Mouse (Mus musculus) kidney, embryonic 15.5 days (tissue): Measurements from ENCODE around the gene Slc36a4. TPM values are rescaled to one million over a fixed set of nuclear protein-coding genes. Genes with fewer than 3 reads are reported as not detected.

ENCODE experiments used
- ATAC-seq: fragments of 200-750 bp; cut with Nextera tagmentation; replicated peaks from 2 replicates; pipeline ENCODE4 v1.8.0; 2017; ENCODE audit warnings: moderate TSS enrichment; ENCODE audit not compliant: low FRiP score
- H3K27ac ChIP-seq: fragments of 300-500 bp; sonication (generic); 2 replicates; pipeline ENCODE4 v1.5.1; 2015; ENCODE audit warnings: mild to moderate bottlenecking, inconsistent platforms
- H3K27me3 ChIP-seq: fragments of 300-500 bp; sonication (generic); 2 replicates; pipeline ENCODE4 v1.6.1; 2015; ENCODE audit warnings: inconsistent platforms
- H3K36me3 ChIP-seq: fragments of 300-500 bp; sonication (generic); 2 replicates; pipeline ENCODE4 v1.6.1; 2015; ENCODE audit warnings: inconsistent platforms
- H3K4me1 ChIP-seq: fragments of 300-500 bp; sonication (generic); 2 replicates; pipeline ENCODE4 v1.6.1; 2015; ENCODE audit warnings: inconsistent platforms
- H3K4me2 ChIP-seq: fragments of 300-500 bp; sonication (generic); 2 replicates; pipeline ENCODE4 v1.6.1; 2015; ENCODE audit warnings: moderate library complexity, mild to moderate bottlenecking, inconsistent platforms
- H3K4me3 ChIP-seq: fragments of 300-500 bp; sonication (generic); replicated peaks from 2 replicates; pipeline ENCODE4 v1.5.1; 2015; ENCODE audit warnings: mild to moderate bottlenecking, inconsistent platforms
- H3K9ac ChIP-seq: fragments of 300-500 bp; sonication (generic); 2 replicates; pipeline ENCODE4 v1.6.1; 2015; ENCODE audit warnings: mild to moderate bottlenecking, inconsistent platforms
- H3K9me3 ChIP-seq: fragments of 300-500 bp; sonication (generic); replicated peaks from 2 replicates; pipeline ENCODE4 v1.6.1; 2016; ENCODE audit warnings: inconsistent platforms
- WGBS: fragments of 180-500 bp; shearing (Covaris S2); methylation state at CpG from one replicate; pipeline ENCODE4 v1.1.7; 2015; ENCODE audit warnings: mixed read lengths; 5-methylcytosine and 5-hydroxymethylcytosine counted together
- polyA plus RNA-seq: library from polyadenylated mRNA; unstranded; fragments of >200 nt; fragmentation: Nextera tagmentation; extraction: Ambion mirVana; gene quantifications from 2 replicates; pipeline ENCODE4 v1.2.1, GENCODE M21; 2015

Slc36a4 gene
- polyA plus RNA-seq, 1 experiment from 2014 or later: 15.2 TPM

DNA sequence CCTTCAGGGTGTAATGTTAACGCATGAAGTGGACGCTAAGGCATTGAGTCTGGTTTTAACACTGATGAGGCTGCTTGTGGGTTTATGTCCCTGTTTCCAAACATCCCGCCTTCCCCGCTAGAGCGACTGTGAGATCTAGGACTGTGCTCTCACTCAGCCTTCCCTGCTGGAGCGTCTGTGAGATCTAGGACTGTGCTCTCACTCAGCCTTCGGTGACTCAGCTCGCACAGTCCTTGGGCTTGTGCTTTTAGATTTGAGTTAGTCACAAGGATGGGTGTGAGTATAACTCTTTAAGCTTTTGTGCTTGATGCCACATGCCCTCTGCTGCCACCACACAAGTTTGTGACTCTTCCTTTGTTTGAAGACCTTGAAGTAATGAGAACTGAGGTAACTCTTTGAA, 17.6 kb downstream of the Slc36a4 start:
- H3K4me3 ChIP-seq: no peak overlapping the region
- H3K9me3 ChIP-seq: no peaks in the 10 kb centered on the region
- no peak overlapping the region for H3K9ac ChIP-seq
- no peaks in the 10 kb centered on the region for H3K4me1 ChIP-seq
- 93% methylated on average over 8 of the region's 8 CpGs for WGBS
- H3K4me2 ChIP-seq: no peak overlapping the region
- H3K27ac ChIP-seq: no peak overlapping the region
- peaks cover 88% of the 10 kb centered on the region for H3K36me3 ChIP-seq
- ATAC-seq: no peak
- no peaks in the 10 kb centered on the region for H3K27me3 ChIP-seq

DNA sequence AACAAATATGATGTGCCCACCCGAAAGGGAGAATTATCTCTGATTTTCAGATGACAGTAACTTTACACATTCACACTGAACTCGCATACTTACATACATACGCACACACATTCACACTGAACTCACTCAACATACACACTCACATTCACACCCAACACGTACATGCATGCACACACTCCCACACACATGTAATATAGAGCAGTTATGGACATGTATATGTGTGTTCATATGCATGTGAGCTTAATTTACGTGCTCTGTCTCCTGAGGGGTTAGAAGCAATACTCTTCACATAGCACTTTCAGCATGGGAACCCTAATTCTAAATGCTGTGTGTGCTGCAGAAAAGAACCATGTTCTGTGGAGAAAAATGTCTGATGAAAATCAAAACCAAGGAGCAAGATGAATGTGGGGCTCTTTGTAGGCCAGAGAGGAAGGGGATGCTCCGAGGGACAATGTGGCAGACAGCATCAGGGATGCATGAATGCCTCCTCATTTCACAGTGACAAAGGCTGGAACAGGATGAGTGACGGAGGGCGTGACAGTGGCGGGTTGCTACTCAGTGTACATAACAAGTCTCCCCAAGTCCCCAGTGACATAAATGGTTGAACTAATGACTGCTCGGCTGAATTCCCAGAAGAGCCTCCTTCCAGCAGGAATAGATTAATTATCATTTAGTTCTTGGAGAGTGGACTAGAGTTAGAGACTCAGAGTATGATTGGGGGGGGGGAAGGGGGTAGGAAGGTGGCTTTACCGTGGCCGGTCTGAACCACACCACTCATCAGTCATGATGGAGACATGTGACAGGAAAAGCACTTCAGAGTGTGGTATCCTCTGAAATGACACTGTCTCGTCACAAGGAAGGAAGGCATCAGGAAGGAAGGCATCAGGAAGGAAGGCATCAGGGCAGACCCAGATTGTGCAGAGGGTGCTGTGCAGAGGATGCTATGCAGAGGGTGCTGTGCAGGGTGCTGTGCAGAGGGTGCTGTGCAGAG, 22.5 kb downstream of the Slc36a4 start:
- H3K4me3 ChIP-seq: no peak overlapping the region
- peaks cover 78% of the 10 kb centered on the region for H3K36me3 ChIP-seq
- H3K27me3 ChIP-seq: no peaks in the 10 kb centered on the region
- H3K4me2 ChIP-seq: no peak overlapping the region
- 70% methylated on average over 13 of the region's 13 CpGs for WGBS
- no peaks in the 10 kb centered on the region for H3K9me3 ChIP-seq
- H3K27ac ChIP-seq: no peak overlapping the region
- no peak overlapping the region for H3K9ac ChIP-seq
- 0 out of 2 replicates have a peak, but pooled peaks cover 2% of the 10 kb centered on the region for H3K4me1 ChIP-seq
- no peak; the same call in 1 of the 2 replicates for ATAC-seq

DNA sequence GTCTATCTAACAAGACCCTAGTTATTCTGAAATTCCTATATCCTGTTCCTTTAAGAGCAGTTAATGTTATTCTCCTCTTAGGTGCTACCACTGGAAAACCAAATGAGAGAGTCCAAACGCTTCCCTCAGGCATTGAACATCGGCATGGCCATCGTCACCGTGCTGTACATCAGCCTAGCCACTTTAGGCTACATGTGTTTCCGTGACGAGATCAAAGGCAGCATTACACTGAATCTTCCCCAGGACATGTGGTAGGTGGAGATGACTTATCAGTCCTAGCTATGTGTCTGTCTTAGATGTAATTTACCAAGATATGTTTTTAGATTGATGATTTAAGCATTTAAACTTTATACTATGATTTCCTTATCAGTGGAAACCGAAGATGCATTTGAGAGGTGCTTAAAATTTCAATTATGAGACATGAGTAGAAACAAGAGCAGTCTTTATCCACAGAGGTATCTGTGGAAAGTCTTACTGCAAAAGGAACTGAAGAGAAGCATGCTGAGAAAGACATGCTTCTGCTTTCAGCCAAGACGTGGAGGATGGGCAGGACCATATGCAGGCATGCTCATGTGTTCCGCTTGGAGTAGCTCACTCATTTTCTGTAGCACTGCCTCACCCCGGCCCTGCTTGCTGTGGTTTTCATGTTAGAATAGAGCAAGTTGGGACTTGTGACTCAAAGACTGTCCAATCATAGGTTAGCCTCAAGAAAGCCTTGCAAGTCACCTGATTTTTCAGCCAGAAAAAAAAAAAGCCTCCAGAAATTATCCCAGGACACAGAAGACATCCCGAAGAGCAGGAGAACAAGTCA, 24.7 kb downstream of the Slc36a4 start:
- H3K27me3 ChIP-seq: no peaks in the 10 kb centered on the region
- no peak for ATAC-seq
- H3K4me2 ChIP-seq: no peak overlapping the region
- no peak overlapping the region for H3K4me3 ChIP-seq
- no peaks in the 10 kb centered on the region for H3K9me3 ChIP-seq
- H3K27ac ChIP-seq: no peak overlapping the region
- 0 out of 2 replicates have a peak, but pooled peaks cover 2% of the 10 kb centered on the region for H3K4me1 ChIP-seq
- 79% methylated on average over 11 of the region's 11 CpGs for WGBS
- no peak overlapping the region for H3K9ac ChIP-seq
- peaks cover 80% of the 10 kb centered on the region for H3K36me3 ChIP-seq

DNA sequence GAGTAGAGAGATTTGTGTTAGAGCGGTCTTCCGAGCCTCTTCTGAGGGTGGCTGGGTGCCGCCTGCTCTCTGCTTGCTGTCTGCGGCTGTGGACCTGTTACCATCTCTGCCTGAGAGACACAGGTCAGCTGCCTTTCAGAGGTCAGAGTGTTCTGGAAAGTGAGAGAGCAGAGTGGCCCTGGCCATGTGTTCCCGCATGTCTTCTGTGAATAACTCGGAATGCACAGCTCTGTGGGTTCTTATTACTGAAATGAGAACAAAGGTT, 25.3 kb downstream of the Slc36a4 start:
- Histone ChIP-seq H3K27me3 (no peaks in the 10 kb centered on the region), H3K36me3 (peaks cover 76% of the 10 kb centered on the region), H3K4me1 (0 out of 2 replicates have a peak, but pooled peaks cover 2% of the 10 kb centered on the region), H3K27ac (no peak overlapping the region), H3K4me2 (no peak overlapping the region), H3K4me3 (no peak overlapping the region), H3K9me3 (no peaks in the 10 kb centered on the region), H3K9ac (no peak overlapping the region)
- ATAC-seq: no peak
- WGBS: 92% methylated on average over 6 of the region's 6 CpGs

DNA sequence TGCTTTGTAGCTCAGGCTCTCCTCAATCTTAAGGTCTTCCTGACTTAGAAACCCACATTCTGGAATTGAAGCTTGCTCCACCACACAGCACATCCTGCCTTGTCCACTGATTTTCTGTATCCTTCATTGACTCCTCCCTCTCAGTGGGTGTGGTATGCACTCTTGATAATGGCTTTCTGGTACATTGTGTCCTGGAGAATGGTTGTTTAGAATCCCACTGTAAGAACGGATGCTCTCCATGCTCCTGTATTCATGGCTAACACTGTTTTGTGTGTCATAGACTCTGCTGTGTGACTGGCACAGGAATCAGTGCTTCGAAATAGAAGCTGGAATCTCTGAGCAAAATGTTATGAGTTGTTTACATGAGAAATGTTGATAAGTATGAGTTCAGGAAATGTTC, 28.0 kb downstream of the Slc36a4 start:
- no peak overlapping the region for H3K9ac ChIP-seq
- no peak for ATAC-seq
- no peak overlapping the region for H3K27ac ChIP-seq
- WGBS: 92% methylated on average over 2 of the region's 2 CpGs
- H3K36me3 ChIP-seq: peaks cover 59% of the 10 kb centered on the region
- H3K4me3 ChIP-seq: no peak overlapping the region
- 0 out of 2 replicates have a peak, but pooled peaks cover 10% of the 10 kb centered on the region for H3K4me1 ChIP-seq
- H3K4me2 ChIP-seq: no peak overlapping the region
- H3K27me3 ChIP-seq: no peaks in the 10 kb centered on the region
- no peaks in the 10 kb centered on the region for H3K9me3 ChIP-seq

DNA sequence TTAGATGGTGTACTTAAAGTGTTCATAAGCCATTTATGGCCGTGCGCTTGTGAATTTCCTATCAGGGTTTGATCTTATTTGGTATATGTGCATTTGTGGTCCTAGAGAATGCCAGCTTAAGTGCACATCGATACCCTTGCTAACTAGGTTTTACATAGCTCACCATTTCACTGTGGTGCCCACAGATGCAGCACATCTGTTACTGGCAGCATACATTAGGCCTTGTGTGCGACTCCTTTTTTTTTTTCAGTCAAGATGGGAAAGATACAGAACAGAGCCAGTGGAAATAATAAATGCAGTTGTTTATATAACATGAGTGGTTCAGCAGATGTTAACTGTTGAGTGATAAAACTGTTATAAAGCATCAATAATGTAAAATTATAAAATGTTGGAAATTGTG, 31.9 kb downstream of the Slc36a4 start:
- Histone ChIP-seq H3K9me3 (no peaks in the 10 kb centered on the region), H3K4me1 (0 out of 2 replicates have a peak, but pooled peaks cover 8% of the 10 kb centered on the region), H3K4me2 (no peak overlapping the region), H3K9ac (no peak overlapping the region), H3K4me3 (no peak overlapping the region), H3K27ac (peak overlapping the region; percentile 14; the same call in 1 of the 2 replicates), H3K27me3 (no peaks in the 10 kb centered on the region), H3K36me3 (peaks cover 31% of the 10 kb centered on the region)
- WGBS: 66% methylated on average over 4 of the region's 4 CpGs
- no peak for ATAC-seq

DNA sequence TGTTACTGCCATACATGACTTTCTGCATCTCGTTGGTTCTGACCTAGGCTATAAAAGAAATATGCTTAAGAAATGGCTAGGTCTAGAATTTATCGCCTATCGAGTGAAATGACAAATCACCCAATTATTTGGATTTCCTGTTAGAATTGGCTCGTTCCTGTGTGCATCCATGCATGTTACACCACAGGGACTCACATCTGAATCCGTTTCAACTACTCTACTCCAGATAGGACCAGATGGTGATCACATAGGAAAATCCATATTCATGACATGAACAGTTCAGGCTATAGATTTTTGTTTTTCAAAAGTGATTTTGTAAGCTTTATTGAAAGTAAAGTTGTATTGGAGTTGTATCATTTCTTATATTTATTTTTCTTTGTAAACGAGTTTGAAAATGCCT, 32.4 kb downstream of the Slc36a4 start:
- peaks cover 27% of the 10 kb centered on the region for H3K36me3 ChIP-seq
- WGBS: 42% methylated on average over 6 of the region's 6 CpGs
- H3K4me2 ChIP-seq: no peak overlapping the region
- no peaks in the 10 kb centered on the region for H3K9me3 ChIP-seq
- no peak overlapping the region for H3K27ac ChIP-seq
- H3K4me1 ChIP-seq: 0 out of 2 replicates have a peak, but pooled peaks cover 8% of the 10 kb centered on the region
- no peak for ATAC-seq
- H3K9ac ChIP-seq: no peak overlapping the region
- H3K27me3 ChIP-seq: no peaks in the 10 kb centered on the region
- no peak overlapping the region for H3K4me3 ChIP-seq

DNA sequence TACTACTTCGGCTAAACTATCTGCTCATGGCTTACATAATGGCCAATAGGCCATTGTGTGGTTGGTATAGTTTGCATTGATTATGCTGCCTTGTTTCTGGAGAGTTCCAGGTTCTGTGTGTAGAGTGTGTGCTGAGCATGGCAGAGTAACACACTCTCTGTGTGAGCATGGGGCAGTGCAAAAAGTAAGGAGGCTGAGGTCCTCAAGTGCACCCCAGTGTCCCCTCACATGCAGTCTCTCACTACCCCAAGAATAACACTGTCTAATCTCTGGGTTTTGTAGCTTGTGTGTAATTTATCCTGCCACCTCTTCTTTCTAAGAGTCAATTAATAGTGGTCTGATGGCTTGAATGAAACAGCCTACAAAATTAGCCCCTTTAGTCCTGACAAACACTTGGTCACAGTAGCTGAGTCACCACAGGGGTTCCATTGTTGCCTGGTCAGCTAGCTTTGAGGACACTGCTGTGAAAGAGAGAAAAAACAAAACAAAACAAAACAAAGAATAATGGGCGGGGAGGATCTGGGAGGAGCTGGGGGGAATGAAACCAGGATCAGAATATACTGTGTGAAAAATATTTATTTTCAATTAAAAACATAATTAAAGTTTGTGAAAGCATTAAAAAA, 36.6 kb downstream of the Slc36a4 start:
- Histone ChIP-seq H3K4me2 (no peak overlapping the region), H3K27me3 (no peaks in the 10 kb centered on the region), H3K36me3 (no peaks in the 10 kb centered on the region), H3K9me3 (0 out of 2 replicates have a peak, but pooled peaks cover under 1% of the 10 kb centered on the region), H3K9ac (no peak overlapping the region), H3K27ac (no peak overlapping the region), H3K4me1 (0 out of 2 replicates have a peak, but pooled peaks cover 3% of the 10 kb centered on the region), H3K4me3 (no peak overlapping the region)
- WGBS: 80% methylated on average over 2 of the region's 2 CpGs
- ATAC-seq: no peak

DNA sequence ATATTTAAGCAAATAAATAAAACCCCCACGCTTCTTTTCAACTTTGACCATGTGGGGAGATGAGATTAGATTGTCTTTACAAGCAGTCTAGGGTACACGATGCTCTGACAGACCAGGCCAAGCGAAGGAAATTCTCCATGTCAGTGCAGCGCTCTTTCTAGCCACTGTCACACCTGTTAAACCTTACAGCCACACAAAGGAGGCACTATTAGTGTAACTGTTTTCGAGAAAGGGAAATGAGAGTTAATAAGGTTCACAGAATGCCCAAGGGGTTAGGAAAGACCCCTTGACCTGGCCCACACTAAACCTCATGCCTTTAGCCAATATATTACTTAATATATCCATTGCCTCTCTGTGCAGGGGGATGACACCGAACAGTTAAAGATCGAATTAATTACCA, 37.1 kb downstream of the Slc36a4 start:
- Histone ChIP-seq H3K4me2 (no peak overlapping the region), H3K4me1 (no peaks in the 10 kb centered on the region), H3K9me3 (peaks cover 3% of the 10 kb centered on the region; the same call in 1 of the 2 replicates), H3K9ac (no peak overlapping the region), H3K4me3 (no peak overlapping the region), H3K27me3 (no peaks in the 10 kb centered on the region), H3K27ac (no peak overlapping the region), H3K36me3 (no peaks in the 10 kb centered on the region)
- ATAC-seq: no peak
- 52% methylated on average over 7 of the region's 7 CpGs for WGBS

DNA sequence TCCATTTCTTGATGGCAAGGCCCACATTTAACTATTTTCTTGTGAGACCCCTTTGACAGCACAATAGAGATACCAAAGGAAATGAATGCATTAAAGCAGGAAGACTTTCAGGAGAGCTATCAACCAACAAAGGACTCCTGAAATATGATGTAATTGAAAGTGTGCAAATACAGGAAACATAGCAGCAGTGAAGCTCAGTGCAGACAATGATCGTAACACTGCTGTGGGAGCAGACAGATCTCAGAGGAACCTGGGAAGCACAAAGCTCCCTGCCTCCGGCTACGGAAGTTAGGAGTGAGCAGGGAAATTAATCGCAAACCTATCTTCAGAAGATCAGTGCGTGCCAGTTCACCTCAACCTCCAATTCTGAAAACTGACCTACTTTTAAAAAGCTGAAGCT, 38.8 kb downstream of the Slc36a4 start:
- H3K9me3 ChIP-seq: peaks cover 3% of the 10 kb centered on the region; the same call in 1 of the 2 replicates
- peak; percentile 29; the same call in 1 of the 2 replicates for ATAC-seq
- H3K9ac ChIP-seq: no peak overlapping the region
- no peak overlapping the region for H3K4me2 ChIP-seq
- WGBS: 62% methylated on average over 5 of the region's 5 CpGs
- no peak overlapping the region for H3K4me3 ChIP-seq
- H3K27ac ChIP-seq: no peak overlapping the region
- H3K27me3 ChIP-seq: no peaks in the 10 kb centered on the region
- H3K4me1 ChIP-seq: no peaks in the 10 kb centered on the region
- no peaks in the 10 kb centered on the region for H3K36me3 ChIP-seq

DNA sequence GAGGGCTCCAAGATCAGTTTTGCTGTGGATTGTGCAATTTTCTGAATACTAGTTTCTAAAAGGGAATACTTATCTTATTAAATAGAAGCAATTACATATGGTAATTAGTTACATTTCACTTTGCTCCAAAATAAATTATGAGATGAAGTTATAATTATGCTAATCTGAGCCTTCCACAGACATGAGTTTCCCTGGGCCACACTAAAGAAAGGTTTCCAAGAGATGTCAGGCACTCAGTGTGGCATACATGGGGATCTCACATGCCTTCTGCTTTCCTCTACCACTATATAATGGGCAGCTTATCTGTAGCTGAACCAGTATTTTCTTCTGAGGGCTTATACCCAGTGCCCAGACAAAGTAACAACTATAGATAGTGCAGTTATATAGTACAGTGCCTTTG, 49.8 kb downstream of the Slc36a4 start:
- H3K9me3 ChIP-seq: no peaks in the 10 kb centered on the region
- H3K9ac ChIP-seq: no peak overlapping the region
- no peak overlapping the region for H3K4me2 ChIP-seq
- no peak for ATAC-seq
- H3K4me3 ChIP-seq: no peak overlapping the region
- no peaks in the 10 kb centered on the region for H3K36me3 ChIP-seq
- H3K4me1 ChIP-seq: no peaks in the 10 kb centered on the region
- H3K27me3 ChIP-seq: no peaks in the 10 kb centered on the region
- H3K27ac ChIP-seq: no peak overlapping the region

DNA sequence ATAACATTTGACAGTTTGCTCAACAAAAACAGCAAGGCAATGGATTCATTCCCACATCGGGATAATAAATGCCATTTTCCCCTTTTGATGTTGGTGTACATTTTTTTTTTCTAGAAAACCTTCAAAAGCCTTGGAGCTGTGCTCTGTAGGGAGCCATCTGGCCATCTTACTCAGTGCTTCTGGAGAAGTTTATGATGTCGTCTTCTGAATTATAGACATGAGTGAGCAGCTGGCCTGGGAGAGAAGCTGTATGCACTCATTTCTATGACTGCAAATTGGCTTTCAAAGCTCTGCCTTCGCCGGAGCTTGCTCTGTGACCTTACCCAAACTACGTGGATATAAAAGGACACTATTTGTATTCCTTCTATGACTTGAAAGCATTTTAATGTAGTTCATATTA, 56.8 kb downstream of the Slc36a4 start:
- Histone ChIP-seq H3K36me3 (no peaks in the 10 kb centered on the region), H3K27ac (no peak overlapping the region), H3K4me3 (no peak overlapping the region), H3K27me3 (no peaks in the 10 kb centered on the region), H3K9me3 (no peaks in the 10 kb centered on the region), H3K4me1 (no peaks in the 10 kb centered on the region), H3K9ac (no peak overlapping the region), H3K4me2 (no peak overlapping the region)
- WGBS: 69% methylated on average over 5 of the region's 5 CpGs
- no peak for ATAC-seq
